Mouse (Mus musculus): Measurements from ENCODE around the gene Zfp174.

The Zfp174 gene

GRCm38 (mm10) chr16:3884201-3885064, 37.4 kb downstream of the Zfp174 start, which contains the start of the genes Zfp597 and Gm20695:
Zfp597 (minus strand) TSS chr16:3884561.
Gm20695 (plus strand) TSS chr16:3884648.
- peak; percentile 95 for DNase-seq

DNA sequence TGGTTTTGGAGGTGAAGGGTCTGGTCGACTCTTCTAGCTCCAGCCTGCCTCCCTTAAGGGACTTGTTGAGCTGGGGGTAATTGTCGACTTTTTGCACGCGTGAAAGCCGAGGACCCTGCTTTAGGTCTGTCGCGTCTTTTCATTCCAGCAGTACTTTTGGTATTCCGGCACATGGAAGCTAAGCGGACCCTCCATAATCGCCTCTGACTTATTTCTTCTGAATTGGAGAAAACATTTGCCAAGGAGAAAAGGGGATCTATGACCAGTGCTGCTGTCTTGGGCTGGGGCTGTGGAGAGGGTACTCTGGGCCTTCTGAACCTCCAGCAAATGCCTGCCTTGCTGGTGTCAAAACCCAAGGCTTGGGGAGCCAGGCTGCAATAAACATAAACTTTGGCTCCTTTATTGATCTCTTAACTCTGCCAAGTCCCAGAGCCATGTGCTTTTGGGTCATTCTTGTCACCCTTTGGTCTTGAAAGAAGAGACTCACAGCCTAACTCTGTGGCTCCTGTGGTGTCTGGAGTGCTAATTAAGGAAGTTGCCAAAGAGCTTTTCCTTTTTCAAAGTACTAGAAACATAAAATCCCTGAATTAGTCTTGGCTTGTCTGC, 38.1 kb downstream of the Zfp174 start:
- no peak for DNase-seq

DNA sequence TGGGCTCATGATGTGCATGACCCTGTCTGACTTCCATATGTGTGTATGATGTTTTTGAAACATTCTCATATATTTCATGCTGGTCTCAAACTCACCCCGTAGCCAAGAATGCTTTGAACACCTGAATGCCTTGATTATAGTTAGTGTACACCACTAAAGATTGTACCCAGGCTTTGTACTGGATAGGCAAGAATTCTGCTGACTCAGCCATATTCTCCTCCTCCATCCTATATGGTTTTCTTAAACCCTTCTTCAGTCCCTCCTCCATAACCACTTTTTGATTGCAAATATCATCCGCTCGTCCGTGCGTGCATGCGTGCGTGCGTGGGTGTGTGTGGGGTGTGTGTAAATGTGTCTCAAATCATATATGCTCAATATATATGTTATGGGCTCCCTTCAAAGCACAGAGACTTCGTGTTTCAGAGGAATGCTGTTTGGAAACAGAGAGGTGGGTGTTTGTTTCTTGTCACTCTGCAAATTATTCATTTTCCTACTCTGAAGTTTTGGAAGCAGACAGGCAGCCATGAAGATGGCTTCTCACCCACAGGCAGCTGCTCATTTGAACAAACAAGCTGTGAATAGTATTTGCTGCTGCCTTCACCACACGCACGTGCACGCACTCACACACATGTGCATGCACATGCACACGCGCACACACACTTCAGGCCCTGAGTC, 44.7 kb downstream of the Zfp174 start:
- DNase-seq = no peak

GRCm38 (mm10) chr16:3893739-3894138, 46.7 kb downstream of the Zfp174 start:
- no peak for DNase-seq

GRCm38 (mm10) chr16:3895173-3895792, 48.2 kb downstream of the Zfp174 start:
- peak; percentile 62 for DNase-seq

- no peak for DNase-seq
Measured at GRCm38 (mm10) chr16:3896046-3896445, 49.0 kb downstream of the Zfp174 start.

GRCm38 (mm10) chr16:3896553-3896952, 49.5 kb downstream of the Zfp174 start:
- no peak for DNase-seq

DNA sequence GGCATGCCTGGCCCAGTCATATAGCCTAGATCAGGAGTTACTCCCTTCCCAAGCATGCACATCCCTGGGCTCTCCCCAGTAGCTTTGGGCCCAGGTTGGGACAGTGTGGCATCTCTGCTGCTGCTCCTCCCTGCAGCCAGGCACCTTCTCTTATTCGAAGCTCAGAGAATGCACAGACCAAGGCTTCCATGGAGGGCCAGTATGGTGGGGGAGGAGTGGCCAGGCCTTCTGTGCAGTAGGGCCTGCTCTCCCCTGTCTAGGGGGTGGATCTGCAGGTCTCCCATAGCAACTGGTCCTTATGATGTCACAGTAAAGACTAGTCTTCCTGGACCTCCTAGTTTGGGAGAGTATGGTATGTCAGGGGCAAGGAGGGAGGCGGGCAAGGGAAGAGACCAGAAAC, 60.4 kb downstream of the Zfp174 start:
- no peak for DNase-seq

Data from thymus, postnatal 14 days (tissue).